Mouse (Mus musculus): ENCODE measurements around the gene Dgkz. TPM values are rescaled to one million over a fixed set of nuclear protein-coding genes. Genes with fewer than 3 reads are reported as not detected.

The Dgkz gene
- total RNA-seq, 4 experiments from 2014 or later = 463 to 479 (median 474) TPM

DNA sequence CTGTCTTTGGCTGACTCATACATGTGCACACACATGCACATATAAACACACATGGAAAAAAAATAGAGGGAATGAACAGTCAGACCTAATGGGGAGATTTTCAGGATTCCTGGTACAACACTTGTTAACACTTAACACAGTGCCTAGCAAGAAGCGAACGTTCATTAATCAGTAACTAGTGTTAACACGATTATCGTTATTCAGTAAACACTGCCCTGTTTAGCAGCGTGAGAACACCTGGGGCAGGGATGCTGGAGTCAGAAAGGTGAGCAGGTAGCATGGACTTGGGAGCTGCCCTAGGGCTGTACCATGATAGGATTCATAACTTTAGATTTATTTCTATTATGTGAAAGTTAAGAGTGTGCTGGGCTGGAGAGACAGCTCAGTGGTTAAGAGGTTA, 20.3 kb upstream of the Dgkz start:
- no peak for DNase-seq (ENCODE audit: low spot score in 2 of 2)

GRCm38 (mm10) chr2:91993409-91993808, 17.7 kb upstream of the Dgkz start:
- DNase-seq (ENCODE audit: low spot score in 2 of 2) = no peak

- DNase-seq (ENCODE audit: low spot score in 2 of 2) = no peak
These were observed 14.1 kb upstream of the Dgkz start for GRCm38 (mm10) chr2:91989750-91990149.

- peak; percentile 57 to 90 for DNase-seq (ENCODE audit: low spot score in 2 of 2)
These were observed 11.9 kb upstream of the Dgkz start for GRCm38 (mm10) chr2:91987542-91987941.

DNA sequence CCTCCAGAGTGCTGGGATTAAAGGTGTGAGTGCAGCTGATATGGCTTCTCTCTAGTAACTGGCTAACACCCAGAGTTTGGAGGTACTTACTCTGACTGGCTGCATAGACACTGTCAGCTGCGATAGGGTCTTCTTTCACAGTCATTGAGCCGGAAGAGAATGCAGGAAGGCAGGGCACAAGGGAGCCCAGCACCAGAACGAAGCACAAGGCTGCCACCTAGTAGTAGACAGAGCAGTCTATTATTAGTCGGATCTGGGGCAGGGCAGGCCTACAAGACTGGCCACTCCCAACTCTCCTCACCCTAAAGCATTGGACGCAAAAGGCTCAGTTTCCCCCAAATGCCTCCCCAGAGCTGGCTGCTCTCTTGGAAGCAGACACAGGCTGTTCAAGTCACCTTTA, 10.4 kb upstream of the Dgkz start:
- DNase-seq (ENCODE audit: low spot score in 2 of 2) = no peak

- DNase-seq (ENCODE audit: low spot score in 2 of 2) = no peak
These were observed 9.4 kb upstream of the Dgkz start for GRCm38 (mm10) chr2:91984906-91985525.

DNA sequence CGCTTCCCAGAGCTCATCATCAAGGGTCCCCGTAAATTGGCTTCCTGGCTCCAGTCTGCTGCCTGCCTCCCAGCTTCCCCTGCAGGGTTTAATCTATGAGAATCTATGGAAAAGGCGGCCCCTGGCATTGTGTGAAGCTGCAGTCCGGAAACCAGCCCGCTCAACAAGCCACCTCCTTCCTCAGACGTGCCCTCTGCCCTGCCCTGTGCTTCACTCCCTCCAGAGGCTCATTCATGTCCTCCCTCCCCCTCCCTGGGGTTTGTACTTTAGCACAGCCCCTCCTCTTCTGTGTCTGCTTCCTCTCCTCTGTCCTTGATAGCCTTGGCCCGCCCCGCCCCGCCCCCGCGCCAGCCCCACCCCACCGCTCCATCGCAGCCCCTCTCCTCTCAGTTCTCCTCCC, 8.8 kb upstream of the Dgkz start:
- DNase-seq (ENCODE audit: low spot score in 2 of 2) = no peak

DNA sequence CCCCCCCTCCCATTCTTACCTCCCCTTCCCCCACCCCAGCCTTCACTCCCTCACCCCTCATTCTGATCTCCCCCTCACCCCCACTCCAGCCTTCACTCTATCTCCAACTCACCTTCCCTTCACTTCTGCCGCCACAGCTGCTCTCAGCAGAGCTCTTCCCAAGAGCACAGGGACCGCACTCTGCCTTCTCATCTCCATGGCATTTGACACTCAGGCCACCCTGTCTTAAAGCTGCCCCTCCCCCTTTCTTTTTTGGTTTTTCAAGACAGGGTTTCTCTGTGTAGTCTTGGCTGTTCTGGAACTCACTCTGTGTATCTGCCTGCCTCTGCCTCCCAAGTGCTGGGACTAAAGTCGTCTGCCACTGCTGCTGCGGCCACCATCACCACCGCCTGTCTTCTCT, 5.2 kb upstream of the Dgkz start:
- DNase-seq (ENCODE audit: low spot score in 2 of 2) = no peak

DNA sequence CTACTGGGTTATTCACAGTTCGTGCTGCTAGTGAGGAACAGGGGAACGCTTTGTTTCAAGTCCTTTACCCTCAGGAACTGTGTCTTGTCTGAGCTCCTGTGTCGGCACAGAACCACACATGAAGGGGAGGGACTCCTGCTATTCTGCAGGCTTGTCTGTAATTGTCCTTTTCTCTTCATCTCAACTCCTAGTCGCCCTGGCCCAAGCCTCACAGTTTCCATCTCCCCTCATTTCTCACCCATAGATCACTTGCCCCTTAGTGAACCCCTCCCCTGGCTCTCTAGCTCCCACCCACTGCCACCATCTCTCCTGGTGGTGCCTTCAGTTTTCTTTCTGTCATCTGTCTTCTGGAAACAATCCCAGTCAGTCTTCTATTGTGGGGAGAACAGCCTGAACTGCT, 4.6 kb upstream of the Dgkz start:
- DNase-seq (ENCODE audit: low spot score in 2 of 2) = no peak

- DNase-seq (ENCODE audit: low spot score in 2 of 2) = no peak
These were observed 2.9 kb upstream of the Dgkz start for GRCm38 (mm10) chr2:91978547-91978946.

DNA sequence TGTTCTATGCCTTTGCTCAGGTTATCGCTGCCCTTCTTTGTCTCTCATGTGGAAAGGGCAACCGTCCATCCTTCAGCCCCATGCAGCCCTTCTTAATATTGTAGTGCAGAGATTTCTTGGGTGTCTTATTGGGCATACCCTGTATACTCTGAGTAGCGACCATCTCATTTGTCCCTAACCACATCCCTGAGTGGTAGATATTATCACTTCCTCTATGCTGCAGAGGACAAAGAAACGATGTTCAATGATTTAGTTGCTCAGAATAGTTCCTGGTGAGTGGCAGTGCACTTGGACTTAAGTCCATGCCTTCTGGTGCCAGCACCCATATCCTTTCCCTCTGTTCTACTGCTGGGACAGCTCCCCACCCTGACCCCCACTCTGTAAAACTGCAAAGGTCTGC, 2.3 kb upstream of the Dgkz start:
- DNase-seq (ENCODE audit: low spot score in 2 of 2) = no peak

GRCm38 (mm10) chr2:91973416-91974135, 2.1 kb downstream of the Dgkz start:
- no peak for DNase-seq (ENCODE audit: low spot score in 2 of 2)

DNA sequence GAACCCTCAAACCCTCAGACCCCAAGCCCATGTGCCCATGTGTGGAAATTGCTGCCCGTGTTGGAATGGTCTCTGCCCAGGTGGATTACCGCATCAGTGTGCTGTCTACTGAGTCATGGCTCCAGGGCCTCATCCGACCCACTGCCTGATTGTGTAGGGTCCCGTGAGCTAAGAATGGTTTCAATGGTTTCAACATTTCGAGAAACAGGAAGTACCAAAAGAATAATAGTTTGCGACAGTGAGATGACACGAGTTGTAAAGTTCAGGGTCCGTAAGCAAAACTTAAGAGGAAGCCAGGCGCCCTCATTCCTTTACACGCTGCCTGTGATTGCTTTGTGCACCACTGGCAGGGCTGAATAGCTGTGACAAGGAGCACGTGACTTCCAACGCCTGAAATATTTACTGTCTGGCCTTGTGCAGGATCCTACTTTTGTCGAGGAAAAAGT, 3.5 kb downstream of the Dgkz start:
- DNase-seq (ENCODE audit: low spot score in 2 of 2) = no peak

- DNase-seq (ENCODE audit: low spot score in 2 of 2) = peak in 1 of 2 experiments; percentile 75
These were observed 4.2 kb downstream of the Dgkz start for GRCm38 (mm10) chr2:91971231-91972097.

- no peak for DNase-seq (ENCODE audit: low spot score in 2 of 2)
These were observed 7.7 kb downstream of the Dgkz start for GRCm38 (mm10) chr2:91967962-91968361.

DNA sequence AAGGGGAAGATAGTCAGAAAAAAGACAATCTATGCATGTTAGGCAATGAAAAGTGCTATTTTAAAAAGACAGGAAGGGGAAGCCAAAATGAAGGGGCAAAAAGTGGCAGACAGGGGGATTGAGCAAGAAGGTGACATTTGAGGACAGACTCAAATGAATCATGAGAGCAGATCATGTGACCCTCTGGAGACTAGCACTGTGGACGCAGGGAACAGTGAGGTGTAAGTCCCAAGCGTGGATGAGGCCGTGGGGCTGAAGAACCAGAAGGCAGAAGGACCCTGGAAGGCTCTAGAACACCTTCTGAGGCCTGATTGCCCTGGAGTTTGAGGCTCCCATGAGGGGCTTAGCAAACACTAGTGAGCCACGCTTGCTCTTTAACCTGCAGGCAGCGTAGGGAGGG, 9.3 kb downstream of the Dgkz start:
- no peak for DNase-seq (ENCODE audit: low spot score in 2 of 2)

GRCm38 (mm10) chr2:91965417-91965816, 10.2 kb downstream of the Dgkz start:
- DNase-seq (ENCODE audit: low spot score in 2 of 2) = no peak

DNA sequence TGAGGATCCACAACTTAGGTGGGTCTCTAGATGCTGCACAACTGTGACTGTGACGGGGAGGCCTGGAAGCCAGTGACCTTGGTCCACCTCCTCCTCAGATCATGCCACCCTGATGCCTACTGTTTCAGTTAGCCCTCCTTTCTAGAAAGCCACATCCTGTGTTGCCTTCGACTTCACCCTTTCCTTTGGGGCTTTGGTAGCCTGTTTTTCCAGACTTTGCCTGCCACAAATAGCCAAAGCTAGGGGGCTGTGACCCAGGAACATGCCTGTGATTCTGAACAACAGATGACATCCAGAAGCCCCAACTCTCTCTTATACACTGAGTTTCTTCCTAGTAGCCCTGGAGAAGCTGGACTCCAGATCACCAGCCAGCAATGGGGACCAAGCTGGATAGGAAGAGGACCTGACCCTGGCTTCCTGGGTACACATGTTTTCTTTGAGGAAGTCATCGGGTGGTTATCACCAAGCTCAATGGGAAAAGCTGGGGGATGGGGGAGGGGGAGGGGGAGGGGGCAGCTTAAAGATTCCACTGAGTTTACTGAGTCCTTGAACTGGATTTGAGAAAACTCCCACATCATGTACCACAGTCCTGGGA, 11.0 kb downstream of the Dgkz start:
- no peak for DNase-seq (ENCODE audit: low spot score in 2 of 2)

- DNase-seq (ENCODE audit: low spot score in 2 of 2) = peak; percentile 89 to 93
These were observed 12.2 kb downstream of the Dgkz start for GRCm38 (mm10) chr2:91963443-91963932.

DNA sequence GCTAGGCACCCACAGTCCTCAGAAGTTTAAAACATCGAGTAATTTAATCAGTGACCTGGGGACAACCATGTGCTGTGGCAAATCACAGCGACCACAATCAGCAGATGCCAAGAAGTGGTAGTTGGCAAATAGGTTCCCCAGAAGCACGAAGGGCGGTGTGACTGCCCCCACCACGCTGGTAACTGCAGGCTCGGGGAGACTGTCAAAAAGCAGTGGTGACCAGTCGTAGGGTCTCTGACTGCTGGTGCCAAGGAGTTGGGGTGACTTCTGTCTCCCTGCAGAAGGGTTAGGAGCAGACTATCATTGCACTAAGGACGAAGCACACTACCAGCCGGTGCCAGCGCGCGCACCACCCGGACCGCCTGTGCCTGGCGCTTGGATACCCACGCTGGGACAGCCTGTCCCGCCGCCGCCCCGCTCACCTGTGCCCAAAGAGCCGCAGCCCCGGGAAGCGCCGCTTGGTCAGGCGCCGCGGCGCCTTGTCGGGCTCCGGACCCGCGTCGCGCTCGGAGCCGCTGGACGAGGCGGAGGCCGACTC, 12.7 kb downstream of the Dgkz start:
- DNase-seq (ENCODE audit: low spot score in 2 of 2) = no peak
